Mouse (Mus musculus): Measurements from ENCODE around the gene Hcfc2.

Gene Hcfc2

DNA sequence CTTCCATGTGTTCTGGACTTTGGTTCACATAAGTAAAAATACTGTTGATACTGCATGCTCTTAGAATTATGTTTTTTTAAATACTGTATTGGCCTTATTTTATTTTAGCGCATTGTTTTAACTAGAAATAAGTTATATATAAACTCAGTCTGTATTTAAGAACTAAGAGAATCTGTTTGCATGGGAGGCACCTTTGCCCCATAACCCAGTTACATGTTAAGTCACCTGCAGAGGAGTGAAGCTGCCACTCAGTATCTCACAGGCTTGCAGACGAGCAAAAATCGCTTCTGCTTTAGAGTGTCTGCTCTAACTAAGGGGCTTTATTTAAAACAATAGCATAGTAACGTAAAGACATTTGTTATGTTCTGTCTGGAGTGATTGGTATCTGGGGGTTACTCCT lies 45.9 kb downstream of the Hcfc2 start:
- DNase-seq = no peak

DNA sequence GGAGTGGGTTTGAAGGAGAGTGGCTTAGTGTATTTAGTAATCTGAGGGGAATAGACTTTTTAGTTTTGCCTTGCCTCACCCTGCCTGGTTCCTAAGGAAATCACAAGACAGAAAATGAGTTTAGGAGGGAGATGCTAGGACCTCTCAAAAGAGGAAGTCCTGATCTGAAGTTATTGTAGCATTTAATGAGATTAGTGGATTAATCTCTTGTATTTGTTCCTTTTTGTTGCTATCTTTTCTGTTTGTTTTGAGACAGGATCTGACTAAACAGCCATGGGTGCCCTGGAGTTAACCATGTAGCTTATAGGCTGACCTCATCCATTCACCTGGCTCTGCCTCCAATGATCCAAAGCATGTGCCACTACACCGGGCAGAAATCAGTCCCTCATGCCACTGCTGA lies 46.6 kb downstream of the Hcfc2 start:
- DNase-seq = no peak

DNA sequence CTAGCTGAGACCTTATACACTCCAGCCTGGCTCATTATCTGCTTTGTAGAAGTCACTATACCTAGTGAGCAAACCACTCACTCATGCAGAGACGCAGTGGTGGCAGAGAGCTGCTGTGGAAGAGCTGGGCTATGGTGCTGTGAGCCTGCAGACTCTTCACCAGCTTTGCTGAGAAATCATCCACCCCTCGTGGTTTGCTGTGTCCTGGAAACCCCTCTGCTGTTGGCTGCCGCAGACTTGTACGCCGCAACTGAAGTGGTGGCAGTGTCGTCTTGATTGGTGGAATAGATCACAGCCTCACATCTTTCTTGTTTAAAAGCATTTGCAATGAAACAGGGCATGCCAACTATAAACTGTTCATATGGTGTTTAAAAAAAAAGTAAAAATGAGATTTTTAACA lies 48.3 kb downstream of the Hcfc2 start:
- no peak for DNase-seq

DNA sequence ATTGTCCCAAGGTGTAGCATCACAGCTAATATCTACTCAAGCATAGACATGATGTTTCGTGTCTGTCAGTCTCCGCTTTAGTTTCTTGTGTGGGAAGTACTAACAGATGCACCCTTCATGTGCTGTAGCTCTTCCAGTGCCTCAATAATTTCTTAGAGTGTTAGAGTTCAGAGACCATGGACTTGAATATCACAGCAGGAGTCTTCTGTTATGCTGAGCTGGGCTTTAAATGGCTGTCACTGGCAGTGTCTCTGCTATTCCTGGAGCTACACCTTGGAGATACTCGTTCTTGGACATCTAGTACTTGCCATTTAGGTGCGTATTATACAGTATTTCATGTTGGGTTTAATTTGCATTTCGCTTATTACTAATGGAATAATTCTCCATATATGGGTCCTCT lies 49.3 kb downstream of the Hcfc2 start:
- no peak for DNase-seq

GRCm38 (mm10) chr10:82746988-82747850 lies 51.3 kb downstream of the Hcfc2 start:
- DNase-seq = no peak

DNA sequence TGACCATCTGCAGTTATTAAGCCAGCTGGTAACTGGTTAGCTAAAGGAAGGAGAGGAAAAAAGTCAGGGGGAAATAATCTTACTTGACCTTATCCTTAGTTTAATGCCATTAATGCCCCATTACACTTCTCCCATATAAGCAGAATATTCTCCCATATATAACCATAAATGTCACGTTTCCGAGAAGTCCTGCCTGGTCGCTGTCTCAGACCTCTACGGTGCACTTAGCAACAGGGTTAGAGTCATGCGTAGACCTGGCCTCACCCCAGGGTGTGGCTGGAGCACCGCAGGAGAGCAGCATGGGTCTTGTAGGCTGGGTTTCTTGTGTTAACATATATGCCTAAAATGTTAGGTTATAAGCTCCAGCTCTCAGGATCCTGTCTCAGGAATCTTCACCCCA lies 54.8 kb downstream of the Hcfc2 start:
- DNase-seq = no peak

- DNase-seq = no peak
Observed at GRCm38 (mm10) chr10:82752921-82753320, 57.0 kb downstream of the Hcfc2 start.

- no peak for DNase-seq
Observed at GRCm38 (mm10) chr10:82754642-82755041, 58.7 kb downstream of the Hcfc2 start.

DNA sequence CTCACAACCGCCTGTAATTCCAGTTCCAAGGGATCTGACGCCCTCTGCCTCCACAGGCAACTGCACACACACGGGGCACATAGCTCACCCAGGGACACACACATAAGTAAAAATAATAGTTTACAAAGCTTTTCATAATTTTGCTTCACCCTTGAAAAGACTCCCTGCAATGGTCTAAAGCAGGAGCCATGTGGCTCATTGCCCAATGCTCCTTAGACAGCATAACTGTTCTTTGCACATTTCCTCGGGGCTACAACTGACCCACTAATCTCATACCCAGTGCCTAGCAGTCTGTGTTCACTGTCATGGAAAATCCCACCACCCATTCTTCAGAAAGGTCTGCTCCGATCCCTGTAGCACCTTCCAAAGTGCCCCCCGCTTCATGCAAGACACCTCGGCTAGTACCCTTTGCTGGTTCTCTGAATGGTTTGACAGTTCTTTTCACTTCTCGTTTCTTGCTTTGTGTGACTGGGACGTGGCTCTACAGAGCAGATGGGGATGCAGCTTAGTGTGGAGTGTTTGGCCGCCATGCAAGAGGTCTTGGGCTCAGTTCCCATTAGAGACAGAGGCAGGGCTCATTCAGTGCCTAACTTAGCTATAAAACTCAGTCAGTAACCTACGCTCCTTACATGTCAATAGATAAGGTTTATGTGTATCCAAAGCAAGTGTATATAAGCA lies 59.4 kb downstream of the Hcfc2 start:
- DNase-seq = no peak

DNA sequence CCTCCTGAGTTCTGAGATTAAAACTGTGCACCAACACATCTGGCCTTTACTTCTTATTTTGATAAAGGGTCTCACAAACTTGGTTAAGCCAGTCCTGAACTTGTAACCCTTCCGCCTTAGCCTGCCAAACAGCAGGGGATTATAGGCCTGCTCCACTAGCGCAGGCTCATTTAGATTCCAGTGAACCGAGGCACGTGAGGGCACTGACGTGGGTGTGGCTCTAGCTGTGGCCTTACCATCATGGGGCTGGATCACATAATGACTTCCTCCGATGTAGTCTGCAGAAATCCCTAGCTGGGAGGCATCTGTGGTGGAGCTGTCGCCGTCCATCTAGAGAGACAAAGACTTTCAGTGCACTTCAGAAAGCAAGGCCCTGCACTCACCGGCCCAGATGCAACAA lies 60.5 kb downstream of the Hcfc2 start:
- no peak for DNase-seq

DNA sequence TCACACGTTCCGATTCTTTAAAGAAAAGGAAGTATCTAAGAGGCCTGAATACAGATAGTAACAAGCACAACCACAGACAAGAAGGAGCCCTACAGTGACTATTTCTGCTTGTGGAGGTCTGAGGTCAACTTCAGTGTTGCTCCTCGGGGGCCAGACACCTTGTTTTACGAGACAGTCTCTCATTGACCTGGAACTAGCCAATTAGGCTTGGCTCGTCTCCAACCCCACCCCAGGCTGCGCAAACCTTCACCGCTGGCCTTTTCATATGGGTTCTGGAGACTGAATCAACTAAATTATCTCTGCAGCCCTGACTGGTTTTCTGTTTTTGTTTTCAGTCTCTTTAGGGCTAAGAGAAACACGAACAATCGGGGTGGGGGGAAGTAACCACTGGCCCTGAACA lies 61.4 kb downstream of the Hcfc2 start:
- no peak for DNase-seq

- no peak for DNase-seq
Observed at GRCm38 (mm10) chr10:82758368-82758767, 62.4 kb downstream of the Hcfc2 start.

DNA sequence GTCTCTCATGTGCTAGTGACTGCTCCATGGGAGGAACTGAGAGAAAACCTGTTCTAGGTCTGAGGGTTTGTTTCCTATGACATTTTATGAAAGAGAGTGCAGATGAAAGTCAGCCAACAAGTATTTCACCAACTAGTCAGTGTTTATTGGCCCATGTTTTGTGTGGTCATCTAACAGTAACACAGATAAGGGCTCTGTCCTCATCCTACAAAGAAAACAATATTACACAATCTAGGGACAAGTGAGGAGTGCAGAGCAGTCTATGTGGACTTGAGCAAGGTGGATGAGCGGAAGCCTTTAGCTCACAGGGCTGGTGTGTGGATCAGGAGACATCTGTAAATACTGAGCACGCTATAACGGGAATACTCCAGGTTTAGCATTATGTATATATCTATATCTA lies 62.9 kb downstream of the Hcfc2 start:
- DNase-seq = no peak

DNA sequence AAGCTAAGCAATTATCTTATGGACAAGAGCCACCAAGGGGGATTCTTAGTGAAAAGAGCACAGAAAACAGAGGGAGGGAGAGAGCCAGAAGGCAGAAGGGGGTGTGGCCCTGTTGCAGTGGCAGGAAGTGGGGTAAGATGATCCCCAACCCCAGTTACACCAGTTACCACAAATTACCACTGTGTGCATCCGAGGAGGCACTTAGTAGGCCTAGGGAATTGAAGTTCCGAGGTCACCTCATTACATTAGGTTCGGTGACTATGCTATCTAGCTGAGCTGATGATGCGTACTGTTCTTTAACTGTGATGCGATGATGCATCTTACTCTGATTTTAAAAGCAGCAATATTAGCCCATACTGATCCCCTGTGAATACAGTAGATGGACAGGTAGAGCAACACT lies 63.7 kb downstream of the Hcfc2 start:
- DNase-seq = no peak

DNA sequence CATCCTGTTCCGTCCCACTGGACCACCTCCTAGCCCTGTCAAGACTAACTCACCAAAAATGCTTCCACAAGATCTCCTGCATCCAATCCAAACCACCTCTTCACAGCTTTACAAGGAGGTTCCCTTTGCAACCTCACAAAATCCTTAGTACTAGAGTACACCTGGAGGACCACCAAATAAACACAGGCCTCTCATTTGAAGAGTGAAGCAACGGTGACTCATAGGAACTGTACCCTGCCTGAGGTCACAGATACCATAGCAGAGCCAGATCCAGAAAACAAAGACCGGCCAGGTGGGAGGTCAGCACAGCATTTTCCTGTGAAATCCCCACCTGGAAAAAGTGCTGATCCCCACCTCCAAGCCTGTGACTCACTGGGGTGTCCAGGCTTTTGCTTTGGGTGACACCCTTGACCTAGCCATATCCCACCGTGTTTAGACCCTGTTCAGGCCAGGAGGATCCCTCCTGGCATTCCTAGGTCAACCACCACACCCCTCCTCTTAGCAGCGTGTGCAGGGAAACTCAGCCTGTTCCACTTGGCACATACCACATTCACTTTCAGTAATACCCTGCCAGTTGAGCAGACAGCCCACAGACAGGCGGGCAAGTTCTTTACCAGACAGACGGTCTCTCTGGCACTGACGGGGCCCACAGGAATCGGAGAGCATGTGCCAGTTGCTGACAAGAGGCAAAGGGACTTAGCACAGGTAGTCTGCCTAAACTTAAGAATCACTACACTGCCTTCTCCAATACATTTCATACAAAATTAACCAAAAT lies 65.3 kb downstream of the Hcfc2 start:
- DNase-seq = peak; percentile 73

DNA sequence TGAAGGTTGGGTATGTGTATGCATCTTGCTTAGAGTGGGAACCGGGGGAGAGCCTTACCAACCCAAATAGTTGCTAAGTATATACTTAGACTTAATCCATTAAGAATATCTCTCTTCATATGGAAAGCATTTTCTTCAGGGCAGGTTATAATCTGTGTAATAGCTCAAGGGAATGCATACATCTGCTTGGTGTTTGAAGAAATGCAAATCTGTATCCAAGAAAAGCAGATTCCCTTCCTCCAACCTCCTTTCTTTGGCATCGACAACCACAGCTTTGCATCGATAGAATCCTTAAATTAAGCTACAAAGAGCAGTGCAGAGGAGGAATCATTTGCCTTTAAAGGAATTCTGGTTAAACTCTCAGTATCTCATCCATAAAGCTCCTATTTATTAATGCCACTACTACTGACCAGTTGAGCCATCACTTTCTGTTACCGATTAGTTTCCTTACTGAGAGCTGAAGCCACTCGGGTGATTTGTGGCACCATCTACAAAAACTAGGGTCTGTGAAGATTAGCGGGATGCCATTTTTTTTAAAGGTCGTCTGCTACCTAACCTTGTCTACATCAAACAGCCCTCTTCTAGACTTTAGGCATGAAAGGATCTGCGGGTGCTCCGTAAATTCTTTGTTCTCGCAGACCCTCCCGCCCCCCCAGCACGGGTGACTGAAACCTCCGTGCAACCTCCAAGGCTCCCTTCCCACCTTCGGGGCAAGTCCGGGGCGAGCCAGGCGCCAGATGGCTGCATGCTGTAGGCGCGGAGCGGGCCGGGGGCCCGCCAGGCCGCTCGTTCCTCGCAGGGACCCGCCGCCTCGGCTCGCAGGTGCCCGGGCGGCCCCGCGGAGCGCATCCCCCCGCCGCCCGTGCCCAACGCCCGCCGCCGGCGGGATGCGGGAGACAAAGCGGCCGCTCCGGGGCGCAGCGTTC lies 67.1 kb downstream of the Hcfc2 start:
- DNase-seq = peak; percentile 62

DNA sequence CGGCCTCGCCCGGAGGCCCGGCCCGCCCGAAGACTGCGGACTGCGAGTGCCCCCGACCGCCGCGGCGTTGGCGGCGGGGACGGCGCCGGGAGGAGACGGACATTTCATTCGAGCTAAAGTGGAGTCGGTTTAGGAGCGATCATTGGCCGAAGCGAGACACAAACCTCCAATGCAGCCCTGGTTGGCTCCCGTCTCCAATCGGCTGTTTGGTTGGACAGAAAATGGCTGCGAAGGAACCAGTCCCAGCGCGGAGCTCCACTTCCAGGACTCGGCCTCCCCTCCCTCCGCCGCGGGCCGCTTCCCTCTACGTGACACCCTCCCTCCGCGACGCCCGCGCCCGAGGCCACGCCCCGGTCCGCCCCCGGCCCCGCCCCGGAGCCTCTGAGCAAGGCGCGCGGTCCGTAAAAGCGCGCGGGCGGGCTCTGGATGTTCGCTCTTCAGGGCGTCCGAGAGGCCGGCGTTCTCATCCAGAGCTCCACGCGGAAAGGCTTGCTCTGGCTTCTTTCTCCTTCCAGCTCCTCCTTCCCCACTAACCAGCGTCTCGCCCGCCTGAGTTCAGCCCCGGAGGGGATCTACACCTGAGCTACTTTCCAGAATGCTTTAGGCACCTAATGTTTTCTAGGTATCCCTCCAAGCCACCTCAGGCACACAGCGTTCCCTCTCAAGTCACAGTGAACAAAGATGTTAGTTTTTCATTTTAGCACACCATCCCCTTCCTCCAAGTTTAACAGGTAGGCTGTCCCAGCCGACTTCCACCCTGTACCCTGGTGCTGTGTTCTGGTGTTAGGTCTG lies 68.1 kb downstream of the Hcfc2 start, which contains the start of gene Nfyb:
TSS of gene Nfyb (minus strand) at position 305 of the 792 bp plus-strand sequence.
- peak; percentile 99 for DNase-seq

- DNase-seq = no peak
Observed at GRCm38 (mm10) chr10:82768901-82769300, 72.9 kb downstream of the Hcfc2 start.

DNA sequence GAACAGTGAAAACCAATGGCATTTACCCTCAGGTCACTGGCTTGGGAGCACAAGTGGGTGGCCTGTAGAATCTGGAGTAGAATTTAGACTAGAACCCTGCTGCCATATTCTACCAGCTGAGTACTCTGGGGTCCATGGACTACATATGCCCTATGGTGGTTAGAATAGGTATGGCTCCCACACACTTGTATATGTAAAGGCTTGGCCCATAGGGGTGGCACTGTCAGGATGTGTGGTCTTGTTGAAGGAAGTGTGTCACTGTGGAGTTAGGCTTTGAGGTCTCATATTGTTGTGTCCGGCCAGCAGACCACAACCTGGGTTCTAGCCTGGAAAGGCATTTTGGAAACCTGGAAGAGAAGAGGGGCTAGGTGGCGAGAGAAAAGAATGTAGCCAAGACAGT lies 74.8 kb downstream of the Hcfc2 start:
- no peak for DNase-seq

DNA sequence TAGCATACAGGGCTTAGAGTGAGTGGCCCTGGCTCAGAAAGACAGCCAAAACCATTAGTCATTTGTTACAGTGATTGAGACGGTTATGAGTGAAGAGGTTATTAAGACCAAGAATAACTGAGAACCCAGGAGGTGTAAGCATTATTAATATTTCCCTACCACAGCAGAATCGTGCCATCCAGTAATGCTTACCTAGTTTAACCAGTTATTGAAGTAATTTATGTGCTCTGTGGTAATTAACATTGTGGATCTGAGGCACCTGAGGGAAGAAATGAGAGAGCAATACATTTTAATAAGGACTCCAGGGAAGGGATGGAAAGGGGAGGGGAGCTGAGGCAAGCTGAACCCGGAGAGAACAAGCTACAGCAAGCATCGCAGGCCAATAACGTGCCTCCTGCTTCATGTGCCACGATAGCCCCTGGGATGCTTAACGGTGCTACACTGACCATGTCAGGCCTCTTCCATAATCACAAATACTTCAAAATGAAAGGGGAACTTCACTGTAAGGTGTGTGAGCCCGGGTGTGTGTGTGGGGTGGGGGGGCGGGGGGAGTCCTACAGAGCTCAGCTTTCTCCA lies 75.7 kb downstream of the Hcfc2 start:
- no peak for DNase-seq

- DNase-seq = no peak
Observed at GRCm38 (mm10) chr10:82774841-82775240, 78.9 kb downstream of the Hcfc2 start.

Measured in cerebellum, adult 9-11 months (tissue).